Mouse (Mus musculus) heart, postnatal 0 days (tissue): ENCODE results near the gene Stoml1.

ENCODE experiments used
- CTCF ChIP-seq: IDR thresholded peaks from 2 replicates; pipeline ENCODE4 v1.5.1; 2016; ENCODE audit warnings: antibody characterized with exemption, control low read depth, low read depth
- EP300 ChIP-seq: IDR thresholded peaks from 2 replicates; pipeline ENCODE4 v1.6.1; 2016; ENCODE audit warnings: antibody characterized with exemption, low read depth

GRCm38 (mm10) chr9:58279780-58280179 lies 26.8 kb downstream of the Stoml1 start:
- TF ChIP-seq CTCF (no peak), EP300 (no peak)
